Mouse (Mus musculus): ENCODE measurements around the gene Eif4e1b.
A peak's percentile ranks its signal among the peaks of the same experiment; 100 is the strongest.
"Not testable (repeated sequence)": the region's sequence is repeated elsewhere in the genome, so short reads cannot be mapped to it uniquely, and the experiment has no call there.

The Eif4e1b gene

DNA sequence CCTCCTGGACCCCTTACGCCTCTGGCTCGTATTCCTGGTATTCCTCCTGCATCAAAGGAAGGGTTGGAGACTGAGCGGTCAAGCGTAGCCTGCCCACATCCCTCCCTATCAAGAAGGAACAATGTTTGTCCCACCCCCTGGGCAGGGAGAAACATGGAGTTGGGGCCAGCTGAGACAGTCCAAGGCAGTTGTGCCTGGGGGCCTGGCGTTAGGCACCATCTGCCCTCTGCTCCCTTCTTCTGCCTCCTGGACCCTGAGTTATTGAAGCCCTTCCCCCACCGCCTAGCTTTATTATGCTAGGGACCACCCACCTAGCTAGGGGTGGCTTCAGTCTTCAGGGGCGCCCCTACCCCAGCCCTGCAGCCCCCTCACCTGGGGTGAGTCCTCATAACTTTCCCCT is 24.3 kb upstream of the Eif4e1b start:
- no peak for DNase-seq (ENCODE audit: low read depth, low spot score)

- no peak for DNase-seq (ENCODE audit: low read depth, low spot score)
These were observed 23.5 kb upstream of the Eif4e1b start for GRCm38 (mm10) chr13:54760164-54760795.

DNA sequence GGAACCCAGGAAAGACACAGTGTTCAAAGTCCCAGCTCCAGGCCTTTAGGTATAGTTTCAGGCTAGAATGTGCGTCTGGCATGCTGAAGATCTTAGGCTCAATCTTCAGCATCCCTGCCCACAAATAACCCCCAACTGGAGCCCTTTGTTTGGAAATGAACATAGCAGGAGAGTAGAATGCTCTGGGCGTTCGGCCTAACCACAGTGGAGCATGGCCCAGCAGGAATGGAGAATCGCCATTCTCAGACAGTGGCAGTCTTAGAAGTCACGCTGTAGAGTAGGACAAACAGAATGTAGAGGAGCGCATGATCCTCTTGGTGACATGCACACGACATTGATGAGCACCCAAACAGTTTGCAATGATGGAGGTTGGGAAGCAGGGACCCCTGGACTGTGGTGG is 22.9 kb upstream of the Eif4e1b start:
- no peak for DNase-seq (ENCODE audit: low read depth, low spot score)

DNA sequence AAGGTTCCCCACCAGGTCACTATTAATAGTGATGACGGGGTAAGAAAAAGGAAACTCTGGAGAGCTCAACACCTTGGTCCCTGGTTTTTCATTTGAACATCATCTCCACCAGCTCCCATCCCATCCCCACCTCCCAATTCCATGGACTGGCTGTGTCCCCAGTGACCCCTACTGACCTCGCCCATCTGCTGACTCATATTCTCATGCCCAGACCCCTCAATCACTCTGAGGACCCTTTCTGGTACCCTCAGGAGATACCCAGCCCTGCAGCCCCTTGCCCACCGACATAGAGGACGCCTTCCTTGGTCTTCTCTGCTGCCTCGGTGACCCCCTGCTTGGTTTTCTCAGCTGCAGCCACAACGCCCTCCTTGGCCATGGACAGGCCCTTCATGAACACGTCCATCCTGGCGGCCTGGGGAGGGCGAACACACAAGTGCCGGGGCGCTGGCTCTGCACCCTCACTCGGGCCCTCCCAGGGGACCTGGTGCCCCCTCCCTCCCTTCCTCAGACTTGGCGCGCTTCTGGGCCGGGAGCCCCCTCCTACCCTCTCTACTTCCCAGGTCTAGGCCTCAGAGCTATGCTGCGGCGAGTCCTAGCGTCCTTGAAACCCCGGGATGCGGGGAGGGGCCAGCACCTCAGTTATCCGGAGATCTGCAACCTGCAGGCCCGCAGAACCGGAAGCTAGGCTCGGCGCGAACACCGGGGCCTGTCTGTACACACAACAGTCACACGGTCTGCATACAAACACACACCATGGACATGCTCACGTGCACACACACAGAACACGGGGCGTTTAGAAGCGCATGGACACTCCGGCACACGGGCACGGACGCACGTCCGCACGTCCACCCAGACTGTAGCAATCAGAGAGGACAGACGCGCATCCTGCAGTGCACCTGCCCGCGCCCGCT is 18.3 kb upstream of the Eif4e1b start:
- DNase-seq (ENCODE audit: low read depth, low spot score) = no peak

- DNase-seq (ENCODE audit: low read depth, low spot score) = peak; percentile 29
These were observed 17.5 kb upstream of the Eif4e1b start, which contains the start of gene Sncb for GRCm38 (mm10) chr13:54766192-54766768. Gene Sncb (minus strand): TSS chr13:54766595.

DNA sequence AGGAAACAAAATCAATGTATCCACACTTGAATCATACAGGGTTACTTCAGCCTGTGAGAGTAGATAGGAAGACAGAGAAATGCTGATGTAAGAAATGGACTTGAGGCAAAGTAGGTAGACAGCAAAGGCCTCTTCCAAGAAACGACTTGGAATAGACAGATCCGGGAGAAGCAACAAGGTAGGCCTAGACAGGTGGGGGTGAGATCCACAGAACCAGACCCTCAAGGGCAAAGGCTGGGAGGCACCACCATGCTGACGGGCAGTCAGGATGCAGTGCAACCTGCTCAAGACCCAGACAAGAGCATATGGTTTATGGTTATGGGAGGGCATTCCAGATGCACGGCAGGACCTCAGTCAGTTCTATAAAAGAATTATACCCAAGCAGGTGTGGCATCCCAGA is 16.8 kb upstream of the Eif4e1b start:
- no peak for DNase-seq (ENCODE audit: low read depth, low spot score)

- no peak for DNase-seq (ENCODE audit: low read depth, low spot score)
These were observed 3.2 kb upstream of the Eif4e1b start for GRCm38 (mm10) chr13:54780592-54780991.

DNA sequence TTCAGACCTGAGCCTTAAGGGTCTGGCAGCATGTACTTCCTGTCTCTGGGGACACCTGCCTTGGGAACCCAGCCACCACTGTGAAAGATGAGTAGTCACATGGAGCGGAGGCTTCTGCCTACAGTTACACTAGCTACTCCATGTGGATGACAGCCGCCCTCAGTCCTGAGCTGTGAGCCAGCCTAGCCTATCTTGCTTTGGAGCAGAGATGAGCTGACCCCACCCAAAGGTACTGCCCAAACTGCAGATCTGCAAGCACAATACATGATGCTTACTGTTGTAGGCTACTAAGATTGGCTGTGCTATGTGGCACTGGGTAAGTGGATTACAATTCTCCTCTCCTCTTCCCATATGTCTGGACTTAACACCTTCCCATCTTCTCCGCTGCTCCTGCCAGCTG is 2.7 kb upstream of the Eif4e1b start:
- no peak for DNase-seq (ENCODE audit: low read depth, low spot score)

- no peak for DNase-seq (ENCODE audit: low read depth, low spot score)
These were observed 563 bp upstream of the Eif4e1b start for GRCm38 (mm10) chr13:54783235-54783634.

DNA sequence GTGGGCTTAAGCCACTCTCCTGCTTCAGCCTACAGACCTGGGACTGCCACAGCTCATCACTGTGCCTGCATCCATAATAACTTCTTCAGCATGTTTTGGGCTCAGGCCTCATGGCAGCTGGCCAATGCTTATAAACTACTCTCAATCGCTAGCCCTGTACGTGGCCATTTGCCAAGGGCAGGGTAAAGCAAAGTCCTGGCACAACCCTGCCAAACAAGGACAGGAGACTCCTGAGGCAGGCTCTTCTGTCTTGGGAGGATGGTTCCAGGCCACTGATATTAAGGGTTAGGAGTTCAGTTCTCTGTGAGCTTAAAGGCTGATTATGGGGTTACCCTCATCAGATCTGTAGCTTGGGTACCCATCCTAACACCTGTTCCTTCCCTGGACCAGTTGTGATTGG is 3.8 kb downstream of the Eif4e1b start:
- not testable (repeated sequence) for DNase-seq (ENCODE audit: low read depth, low spot score)

DNA sequence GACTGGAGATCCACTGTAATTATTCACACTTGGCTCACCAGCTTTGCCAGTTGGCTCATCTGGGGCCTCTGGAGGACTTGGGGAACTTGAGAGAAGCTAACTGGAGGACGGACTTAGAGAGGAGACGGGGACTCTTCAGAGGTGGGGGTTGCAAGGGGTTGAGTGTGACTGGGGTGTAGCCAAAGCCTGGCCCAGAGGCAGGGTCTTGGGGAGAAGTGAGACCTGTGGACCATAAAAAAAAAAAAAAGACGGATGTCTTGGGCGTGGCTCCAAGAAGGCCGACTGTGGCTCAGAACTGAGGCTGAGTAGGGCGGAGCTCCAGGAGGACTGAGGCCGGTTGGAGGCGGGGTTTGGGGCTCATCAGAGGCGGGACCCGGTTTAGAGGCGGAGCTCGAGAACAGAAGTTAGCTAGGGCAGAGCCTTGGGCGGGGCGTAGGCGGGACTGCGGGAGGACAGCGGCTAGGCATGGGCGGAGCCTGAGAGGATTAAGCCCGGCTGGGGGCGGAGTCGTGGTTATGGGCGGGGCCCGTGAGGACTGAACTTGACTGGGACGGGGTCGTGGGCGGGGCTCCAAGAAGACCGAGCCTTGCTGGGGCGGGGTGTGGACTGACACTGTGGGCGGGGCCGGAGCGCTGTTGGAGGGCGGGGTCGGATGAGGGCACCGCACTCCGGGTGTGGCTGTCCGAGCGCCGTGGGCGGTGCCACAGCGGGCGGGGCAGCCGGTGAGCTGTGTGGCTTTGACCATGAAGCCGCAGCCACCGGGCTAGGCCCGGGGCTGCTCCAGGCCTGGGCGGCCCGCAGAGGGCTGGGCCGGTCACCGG is 5.2 kb downstream of the Eif4e1b start, which contains the start of gene Tspan17:
Tspan17 (plus strand) TSS at position 638 of the 821 bp plus-strand sequence.
- peak; percentile 90 for DNase-seq (ENCODE audit: low read depth, low spot score)

GRCm38 (mm10) chr13:54789561-54790397 is 6.0 kb downstream of the Eif4e1b start:
- DNase-seq (ENCODE audit: low read depth, low spot score) = no peak

DNA sequence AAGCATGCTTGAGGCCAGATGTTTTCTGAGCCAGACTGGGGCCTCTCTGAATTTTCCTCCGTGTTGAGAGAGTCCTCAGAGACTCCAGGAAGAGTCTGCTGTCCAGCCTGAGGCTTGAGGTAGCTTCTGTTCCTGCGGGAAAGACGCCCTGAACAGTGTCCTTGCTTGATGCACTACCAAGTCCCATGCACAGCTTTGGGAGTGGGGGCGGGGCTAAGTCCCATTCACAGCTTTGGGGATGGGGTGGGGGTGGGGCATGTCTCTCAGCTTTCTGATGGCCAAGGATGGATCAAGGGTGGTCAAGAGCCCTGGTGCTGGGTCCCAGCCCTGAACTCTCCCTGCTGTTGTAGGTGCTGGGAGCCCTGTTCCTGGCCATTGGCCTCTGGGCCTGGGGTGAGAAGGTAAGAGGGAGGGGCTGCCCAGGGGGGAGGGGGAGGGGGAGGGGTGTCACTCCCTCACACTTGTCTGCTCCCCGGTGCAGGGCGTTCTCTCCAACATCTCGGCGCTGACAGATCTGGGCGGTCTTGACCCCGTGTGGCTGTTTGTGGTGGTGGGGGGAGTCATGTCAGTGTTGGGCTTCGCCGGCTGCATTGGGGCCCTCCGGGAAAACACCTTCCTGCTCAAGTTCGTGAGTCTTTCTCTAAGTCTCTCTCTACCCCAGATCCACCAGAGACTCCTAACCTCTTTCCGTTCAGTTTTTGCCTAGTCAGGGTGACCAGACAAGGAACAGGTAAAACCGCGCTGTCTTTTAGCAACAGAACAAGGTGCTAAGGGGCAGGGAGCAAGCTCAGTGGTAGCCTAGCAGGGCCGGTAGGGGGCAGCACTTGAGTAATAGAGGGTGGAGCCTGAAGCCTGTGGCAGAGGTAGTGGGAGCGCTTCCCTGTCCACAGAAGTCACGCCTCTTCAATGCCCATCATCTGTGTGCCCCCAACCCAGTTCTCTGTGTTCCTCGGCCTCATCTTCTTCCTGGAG is 8.7 kb downstream of the Eif4e1b start:
- no peak for DNase-seq (ENCODE audit: low read depth, low spot score)

DNA sequence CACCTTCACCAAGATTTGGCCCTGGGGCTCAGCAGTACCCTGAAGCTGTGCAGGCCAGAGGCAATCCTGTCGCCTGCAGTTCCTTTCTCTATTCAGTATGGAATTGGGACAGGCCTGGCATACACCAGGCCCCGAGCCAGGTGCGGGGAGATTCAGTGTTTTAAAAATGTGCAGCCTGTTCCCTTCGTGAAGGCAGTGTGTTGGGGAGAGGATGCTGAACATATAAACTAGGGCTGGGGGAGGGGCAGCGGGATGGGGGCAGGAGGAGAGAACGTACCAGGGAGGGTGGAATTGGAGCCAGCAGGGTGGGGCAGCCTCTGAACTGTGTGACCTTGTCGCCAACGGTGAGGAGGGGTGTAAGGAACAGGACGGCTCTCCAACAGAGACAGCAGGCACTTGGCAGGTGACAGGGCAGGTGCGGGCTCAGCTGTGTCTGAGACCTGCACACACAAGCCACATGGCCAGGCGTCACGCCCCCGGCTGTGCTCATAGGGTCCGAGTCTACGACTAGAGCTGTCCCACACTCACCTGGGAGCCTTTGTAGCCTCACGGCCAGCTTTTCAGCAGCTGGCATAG is 10.3 kb downstream of the Eif4e1b start:
- no peak for DNase-seq (ENCODE audit: low read depth, low spot score)

GRCm38 (mm10) chr13:54794843-54795242 is 11.0 kb downstream of the Eif4e1b start:
- no peak for DNase-seq (ENCODE audit: low read depth, low spot score)

GRCm38 (mm10) chr13:54797356-54797755 is 13.6 kb downstream of the Eif4e1b start:
- no peak for DNase-seq (ENCODE audit: low read depth, low spot score)

- DNase-seq (ENCODE audit: low read depth, low spot score) = no peak
These were observed 14.3 kb downstream of the Eif4e1b start for GRCm38 (mm10) chr13:54797861-54798643.

DNA sequence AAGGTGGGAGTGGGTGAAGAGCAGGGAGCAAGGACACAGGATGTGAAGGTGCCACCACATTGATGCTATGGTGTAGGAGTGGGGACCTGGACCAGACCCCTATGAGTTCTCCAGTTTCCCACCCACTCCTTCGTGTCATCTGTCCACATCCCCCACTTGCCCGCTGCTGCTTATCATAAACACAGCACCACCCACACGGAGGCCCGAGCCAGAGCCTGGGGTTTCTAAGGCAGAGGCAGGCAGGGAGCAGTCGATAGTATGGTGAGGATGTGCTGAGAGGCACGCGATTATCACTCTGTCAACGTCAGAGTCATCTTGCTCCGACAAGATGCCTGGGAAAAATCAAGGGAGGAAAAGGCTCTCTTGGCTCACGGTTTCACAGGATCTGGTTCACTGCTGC is 14.9 kb downstream of the Eif4e1b start:
- no peak for DNase-seq (ENCODE audit: low read depth, low spot score)

Measured in embryo, embryonic 11.5 days (tissue).